Mouse (Mus musculus) v-Abl transformed pro-B cells (cell line): ENCODE measurements around the gene Mpg.

Experiments used
- in situ Hi-C, 2 experiments: fragments of 400-800 bp; cut with MboI; formaldehyde crosslinking; loops; one replicate each; pipeline ENCODE4 v1.15.1; 2025; ENCODE audit not compliant: unreplicated experiment in 2 of 2

The Mpg gene

DNA sequence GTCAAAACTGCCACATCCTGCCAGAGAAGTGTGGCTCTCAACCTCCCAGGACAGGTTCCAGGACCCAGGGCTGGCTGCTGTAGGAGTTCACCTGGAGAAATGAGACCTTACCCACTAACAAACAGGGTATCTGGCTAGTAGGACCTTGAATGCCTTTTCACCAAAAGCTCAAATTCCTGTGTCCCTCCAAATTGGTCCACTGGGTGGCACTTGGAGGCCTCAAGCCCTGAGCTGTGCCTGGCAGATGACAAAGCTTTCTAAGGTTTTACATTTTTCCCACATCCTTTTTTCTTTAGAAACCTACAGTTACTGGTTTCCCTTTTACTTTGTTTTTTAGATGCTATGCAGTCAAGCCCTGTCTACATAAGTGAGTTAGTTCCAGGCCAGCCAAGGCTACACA is 20.8 kb downstream of the Mpg start:
- in situ Hi-C loops, result no loop called here

DNA sequence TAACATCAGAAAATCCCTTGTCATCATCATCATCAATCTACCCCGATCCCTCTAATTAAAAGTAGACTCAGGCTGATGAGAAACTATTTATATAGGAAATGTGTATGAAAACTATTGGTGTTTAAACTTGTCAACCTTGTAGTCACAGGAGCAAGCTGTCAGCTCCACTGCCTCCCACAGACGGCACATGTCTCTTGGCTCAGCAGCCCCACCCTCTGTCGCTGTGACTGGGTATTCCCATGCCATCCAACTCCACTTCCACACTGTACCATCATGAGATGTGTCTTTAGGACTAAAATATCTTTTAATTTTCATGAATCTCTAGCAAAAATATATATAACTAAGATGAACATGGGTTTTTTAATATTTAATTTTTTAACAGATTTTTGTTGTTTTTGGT is 22.0 kb downstream of the Mpg start:
- in situ Hi-C loops, result no loop called here

DNA sequence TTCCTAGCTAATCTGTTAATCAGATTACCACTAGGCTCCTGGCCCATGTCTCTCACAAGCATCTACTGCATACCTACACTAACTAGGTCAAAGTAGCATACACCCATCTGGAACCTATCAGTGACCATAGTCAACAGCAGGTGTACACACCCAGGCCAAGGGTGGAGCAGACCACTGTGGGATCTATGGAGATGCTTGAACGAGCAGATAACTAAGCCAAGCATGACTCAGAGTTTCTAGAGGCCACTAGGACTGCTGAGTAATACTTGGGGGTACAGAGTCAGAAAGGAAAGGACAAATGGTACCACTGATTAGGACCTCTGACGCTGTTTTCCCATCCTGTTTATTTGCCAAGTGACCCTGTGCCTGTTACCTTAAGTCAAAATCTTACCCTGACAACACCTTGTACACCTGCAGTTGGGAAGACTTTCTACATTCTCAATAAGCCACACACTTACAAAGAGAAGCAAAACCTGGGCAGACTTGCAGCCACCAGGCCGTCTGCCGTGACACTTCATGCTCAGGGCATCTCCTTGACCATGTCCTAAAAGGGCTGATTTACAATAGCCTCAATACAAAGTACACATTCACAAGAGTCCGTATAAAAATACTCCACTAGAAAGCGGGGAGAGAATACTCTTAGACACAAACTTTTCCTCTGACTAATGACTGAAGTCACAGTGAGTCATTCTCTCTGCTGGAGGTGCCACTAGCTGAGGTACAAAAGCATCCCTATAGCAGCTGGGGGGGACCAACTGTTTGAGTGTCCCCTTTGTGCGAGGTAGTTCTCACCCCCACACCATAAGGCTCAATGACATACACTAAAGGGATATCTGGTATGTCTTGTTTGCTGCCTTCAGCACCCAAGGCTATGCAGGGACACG is 24.8 kb downstream of the Mpg start:
- in situ Hi-C loops, result loop anchor here in 1 of 2 experiments (5.0 kb wide), 1 partner anchor 39 kb away; no protein-coding TSS in a partner anchor

DNA sequence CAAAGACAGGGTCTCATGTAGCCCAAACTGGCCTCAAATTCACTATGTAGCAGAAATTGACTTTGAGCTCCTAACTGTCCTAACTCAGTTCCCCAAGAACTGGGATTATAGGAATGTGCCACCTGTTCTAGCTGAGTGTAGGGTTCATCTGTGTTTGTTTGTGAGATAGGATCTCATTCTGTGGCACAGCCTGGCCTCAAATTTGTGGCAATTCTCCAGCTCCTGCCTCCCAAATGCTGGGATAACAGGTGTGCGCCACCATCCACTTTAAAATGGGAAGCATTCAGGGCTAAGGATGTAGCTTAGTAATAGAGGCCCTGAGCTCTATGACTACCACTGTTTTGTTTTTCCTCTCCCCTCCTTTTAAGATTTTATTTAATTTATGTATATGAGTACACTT is 26.8 kb downstream of the Mpg start:
- in situ Hi-C loops, result loop anchor here in 1 of 2 experiments (5.0 kb wide), 1 partner anchor 41 kb away; no protein-coding TSS in a partner anchor

DNA sequence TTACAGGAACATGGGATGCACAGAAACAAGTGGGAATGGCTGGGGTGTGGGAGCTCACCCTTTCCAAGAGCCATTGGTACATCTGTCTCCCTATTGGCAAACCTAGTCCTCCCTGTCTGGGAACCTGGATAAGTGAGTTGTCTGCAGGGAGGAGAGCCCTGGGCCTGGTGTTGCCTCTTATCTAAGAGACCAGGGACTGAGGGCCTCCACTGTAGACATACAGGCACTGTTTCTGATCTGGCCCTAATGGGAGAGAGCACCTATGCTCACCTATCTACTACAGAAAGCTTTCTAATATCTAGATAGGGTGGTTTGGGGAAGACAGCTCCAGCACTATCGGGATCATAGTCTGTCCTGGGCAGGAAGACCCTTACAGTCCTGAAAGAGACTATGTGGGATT is 29.8 kb downstream of the Mpg start:
- in situ Hi-C loops, result no loop called here

DNA sequence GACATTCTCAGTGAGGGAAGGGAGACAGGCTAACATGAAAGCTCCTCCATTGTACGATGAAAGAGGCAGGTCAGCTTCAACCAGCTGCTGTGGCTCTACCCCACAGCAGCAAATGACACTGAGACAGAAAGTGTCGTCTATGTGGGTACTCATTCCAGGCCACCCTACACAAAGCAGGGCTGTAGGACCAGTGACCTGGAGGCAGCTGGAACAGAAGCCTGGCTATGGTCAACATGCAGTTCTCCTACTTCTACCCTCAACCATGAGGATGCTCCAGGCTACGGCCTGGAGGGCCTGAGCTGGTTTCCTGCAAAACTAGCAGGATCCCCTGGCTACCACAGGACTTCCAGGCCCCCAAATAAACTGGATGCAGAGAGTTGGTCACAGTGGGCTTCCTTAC is 30.3 kb downstream of the Mpg start:
- in situ Hi-C loops, result no loop called here

DNA sequence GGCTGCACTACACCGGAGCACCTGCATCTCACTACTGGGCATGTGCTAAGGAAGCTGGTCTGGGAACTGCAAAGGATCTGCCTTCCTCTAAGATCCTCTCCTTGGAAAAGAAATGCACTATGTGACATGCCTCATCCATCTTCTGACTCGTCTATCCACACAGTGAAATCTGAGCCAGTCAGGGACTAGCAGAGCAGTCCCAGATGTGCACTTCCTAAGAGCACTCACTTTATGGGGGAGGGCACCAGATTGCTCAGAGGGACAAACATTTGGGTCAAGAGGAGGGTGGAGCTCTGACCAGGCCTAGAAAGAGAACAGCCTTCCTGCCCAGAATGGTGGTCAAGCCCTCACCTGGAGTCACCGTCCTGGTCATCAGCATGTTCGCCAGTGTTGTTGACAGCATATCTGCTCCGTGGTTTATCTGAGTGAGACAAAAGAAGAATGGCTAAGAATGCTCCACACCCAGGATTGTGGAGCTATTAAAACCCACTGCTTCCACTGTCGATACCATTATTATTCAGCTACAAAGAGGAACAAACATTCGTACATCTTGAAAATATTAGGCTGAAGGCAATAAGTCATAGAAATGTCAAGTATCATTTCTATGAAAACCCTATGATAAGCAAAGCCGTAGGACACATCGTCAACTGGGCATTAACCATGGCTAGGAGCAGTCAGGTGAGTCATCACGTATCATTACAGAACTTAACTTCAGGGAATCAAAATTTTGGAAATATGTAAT is 36.5 kb downstream of the Mpg start:
- in situ Hi-C loops, result no loop called here

DNA sequence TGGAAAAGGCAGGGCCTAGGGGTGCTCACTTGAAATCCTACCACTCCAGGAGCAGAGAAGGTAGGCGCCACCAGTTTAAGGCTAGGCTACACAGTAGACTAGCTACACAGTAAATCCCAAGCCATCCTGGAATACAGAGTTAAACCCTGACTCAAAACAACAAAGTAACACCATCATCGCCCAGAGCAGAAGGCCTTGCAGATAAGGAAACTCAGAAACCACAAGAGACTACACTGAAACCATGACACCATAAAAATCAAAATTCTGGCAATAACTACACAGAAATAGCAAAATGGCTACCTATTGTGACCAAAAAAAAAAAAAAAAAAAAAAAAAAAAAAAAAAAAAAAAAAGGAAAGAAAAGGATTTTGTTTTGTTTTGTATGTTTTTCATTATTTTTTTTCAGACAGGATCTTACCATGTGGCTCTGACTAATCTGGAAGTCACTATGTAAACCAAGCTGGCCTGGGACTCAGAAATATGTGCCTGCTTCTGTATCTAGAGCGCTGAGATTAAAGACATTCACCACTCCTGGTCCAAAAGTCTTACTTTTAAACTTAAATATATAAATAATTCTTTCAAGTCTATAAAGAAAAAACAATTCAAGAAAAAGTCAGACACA is 38.9 kb downstream of the Mpg start:
- in situ Hi-C loops, result no loop called here

DNA sequence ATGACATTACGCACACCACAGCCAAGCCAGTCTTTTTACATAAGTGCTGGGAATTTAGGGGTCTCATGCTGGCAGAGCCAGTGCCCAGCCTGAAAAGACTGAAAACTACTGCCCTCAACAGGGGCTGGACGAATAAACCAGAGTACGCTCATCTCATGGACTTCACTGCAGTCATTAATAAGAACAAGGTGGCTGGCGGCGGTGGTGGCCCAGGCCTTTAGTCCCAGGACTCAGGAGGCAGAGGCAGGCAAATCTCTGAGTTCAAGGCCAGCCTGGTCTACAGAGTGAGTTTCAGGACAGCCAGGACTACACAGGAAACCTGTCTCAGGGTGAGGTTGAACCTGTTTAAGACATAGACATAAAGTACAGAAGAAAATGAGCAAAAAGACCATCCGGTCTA is 39.9 kb downstream of the Mpg start:
- in situ Hi-C loops, result no loop called here

DNA sequence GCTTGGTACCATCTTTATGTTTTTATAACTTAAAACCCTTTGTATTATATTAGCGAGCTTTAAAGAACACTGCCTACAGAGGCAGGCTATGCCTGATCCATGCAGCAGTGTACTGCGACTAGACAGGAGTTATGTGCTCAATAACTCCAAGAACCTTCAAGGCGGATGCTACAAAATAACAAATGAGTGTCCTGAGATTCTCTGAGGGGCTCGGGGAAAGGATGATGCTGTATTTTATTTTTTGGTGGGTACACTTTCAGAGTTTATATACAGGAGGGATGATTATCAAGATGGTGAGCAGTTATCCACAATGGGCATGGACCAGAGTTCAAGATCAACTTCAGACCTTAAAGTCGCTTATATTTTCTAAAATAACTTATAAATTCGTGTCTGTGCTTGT is 40.5 kb downstream of the Mpg start:
- in situ Hi-C loops, result no loop called here

DNA sequence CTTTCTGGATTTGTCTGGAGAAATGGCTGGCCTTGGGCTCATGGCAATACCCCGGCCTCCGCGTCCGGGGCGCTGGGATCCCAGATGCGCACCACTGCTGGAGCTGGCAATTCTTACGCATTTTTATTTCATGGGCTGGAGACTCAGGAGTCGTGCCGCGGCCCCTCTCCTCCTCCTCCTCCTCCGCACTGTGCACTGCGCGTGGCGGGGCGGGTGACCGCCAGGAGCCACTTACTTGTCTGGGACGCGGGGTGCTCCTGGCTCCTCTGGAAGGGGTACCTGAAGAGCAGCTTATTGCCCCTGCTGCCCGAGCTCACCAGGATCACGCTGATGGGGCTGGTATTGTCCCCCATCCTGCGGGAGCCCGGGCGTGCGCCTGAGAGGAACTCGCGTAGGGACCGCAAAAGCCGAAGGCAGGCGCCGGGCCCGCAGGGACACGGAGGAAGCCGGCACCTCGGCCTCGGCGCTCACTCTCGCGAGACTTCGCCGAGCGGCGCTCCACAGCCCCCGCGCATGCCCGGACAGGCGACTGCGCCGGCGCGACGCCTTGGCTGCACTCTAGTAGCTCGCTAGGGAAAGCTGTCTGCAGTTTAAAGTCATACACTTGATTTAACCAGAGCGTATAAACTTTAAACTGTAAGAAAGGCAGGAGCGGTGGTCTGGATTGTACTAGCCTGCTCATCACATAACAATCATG is 41.0 kb downstream of the Mpg start, which contains the start of gene Nprl3:
Gene Nprl3, minus strand, starts transcription at position 520 of the 697 bp plus-strand sequence.
- in situ Hi-C loops, result no loop called here

DNA sequence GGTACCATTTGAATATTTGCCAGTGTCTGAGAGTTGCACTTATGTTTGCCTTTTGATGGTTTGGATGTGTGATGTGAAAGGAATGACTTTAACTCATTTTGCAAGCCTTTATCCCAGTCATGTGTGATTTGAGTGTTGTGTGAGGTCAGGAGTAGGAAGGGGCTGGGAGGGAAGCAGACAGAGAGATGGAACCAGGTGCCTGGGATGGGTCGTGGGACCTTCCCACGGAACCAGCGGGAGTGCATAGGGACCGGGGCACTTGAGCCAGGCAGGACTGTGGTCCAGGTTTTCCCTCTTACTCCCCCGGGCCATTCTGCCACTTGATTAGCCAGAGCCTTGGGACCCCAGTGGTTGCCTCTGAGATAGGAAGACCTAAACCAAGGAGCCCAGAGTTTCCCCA is 41.7 kb downstream of the Mpg start:
- in situ Hi-C loops, result no loop called here

DNA sequence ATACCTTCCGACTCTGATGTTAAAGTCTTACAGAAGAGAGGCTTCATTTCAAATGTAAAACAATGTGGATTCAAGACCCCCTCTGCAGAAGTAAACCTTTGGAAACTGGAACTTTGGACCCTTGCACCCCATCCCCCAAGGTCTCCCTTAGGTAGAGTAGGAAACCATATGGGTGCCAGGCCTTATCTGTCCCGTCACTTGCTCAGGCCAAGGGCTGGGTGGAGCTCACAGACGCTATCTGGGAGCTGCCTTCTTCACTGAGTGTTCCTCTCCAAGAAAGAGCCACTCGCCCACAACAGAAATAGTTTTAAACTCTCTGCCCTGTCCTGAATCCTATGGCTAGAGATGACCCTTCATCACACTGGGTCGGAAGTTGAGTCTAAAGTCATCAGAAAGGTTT is 42.6 kb downstream of the Mpg start:
- in situ Hi-C loops, result no loop called here

DNA sequence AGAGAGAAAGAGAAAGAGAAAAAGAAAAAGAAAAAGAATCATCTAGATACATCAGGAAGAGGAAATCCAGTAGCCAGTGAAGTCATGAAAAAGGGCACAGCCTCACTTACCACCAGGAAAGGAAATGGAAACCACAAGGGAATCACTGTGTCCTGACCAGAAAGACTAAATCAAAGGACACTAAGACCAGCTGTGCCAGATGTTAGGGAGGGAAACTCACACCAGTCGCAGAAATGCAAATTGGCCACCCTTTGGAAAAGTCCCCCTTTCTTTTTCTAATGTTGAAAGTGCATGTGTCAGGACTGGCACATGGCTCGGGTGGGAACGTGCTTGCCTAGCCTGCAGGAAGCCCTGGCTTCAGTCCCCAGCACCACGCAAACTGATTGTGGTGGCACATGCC is 44.9 kb downstream of the Mpg start:
- in situ Hi-C loops, result no loop called here

DNA sequence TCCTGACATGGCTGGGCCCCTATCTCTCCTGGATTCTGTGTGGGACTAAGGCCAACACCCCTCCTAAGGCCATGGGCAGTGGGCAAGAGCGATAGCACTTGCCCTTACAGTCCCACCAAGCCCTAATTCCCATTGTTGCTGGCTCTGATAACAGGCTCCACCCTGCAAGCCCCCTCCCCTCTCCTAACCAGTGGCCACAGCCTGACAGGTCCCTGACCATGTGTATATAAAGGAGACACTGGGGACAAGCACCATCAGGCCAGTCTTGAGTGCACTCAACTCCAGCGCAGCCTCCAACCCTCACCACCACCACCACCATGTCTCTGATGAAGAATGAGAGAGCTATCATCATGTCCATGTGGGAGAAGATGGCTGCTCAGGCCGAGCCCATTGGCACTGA is 50.0 kb downstream of the Mpg start, which contains the start of gene Hba-x:
Gene Hba-x, plus strand, starts transcription at position 54 of the 400 bp plus-strand sequence.
- in situ Hi-C loops, result no loop called here

DNA sequence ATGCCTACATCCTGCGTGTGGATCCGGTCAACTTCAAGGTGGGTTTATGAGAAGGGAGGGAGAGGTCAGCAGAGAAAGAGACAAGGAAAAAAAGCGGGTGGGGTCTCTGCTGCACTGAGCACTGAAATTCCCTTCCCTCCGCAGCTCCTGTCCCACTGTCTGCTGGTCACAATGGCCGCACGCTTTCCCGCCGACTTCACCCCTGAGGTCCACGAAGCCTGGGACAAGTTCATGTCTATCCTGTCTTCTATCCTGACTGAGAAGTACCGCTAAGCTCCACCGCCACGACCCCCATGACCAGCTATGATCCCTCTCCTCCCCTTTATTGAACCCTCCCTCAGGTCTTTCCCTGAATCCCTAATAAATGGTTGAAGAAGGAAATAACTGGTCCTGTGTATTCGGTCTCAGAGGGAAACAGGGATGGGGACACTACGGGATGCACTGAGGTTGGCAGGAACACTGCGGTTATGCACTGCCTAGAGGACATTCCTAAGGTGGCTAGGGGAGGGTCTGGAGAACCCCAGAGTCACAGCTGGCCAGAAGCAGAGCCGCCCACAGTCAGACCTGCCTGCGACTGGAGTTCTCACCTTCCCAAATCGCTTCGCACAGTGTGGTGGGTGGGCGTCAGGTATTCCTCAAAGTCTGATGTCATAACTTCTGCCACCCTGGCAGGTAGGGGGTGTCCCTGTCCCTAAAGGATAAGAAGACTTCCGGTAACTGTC is 51.6 kb downstream of the Mpg start:
- in situ Hi-C loops, result no loop called here

DNA sequence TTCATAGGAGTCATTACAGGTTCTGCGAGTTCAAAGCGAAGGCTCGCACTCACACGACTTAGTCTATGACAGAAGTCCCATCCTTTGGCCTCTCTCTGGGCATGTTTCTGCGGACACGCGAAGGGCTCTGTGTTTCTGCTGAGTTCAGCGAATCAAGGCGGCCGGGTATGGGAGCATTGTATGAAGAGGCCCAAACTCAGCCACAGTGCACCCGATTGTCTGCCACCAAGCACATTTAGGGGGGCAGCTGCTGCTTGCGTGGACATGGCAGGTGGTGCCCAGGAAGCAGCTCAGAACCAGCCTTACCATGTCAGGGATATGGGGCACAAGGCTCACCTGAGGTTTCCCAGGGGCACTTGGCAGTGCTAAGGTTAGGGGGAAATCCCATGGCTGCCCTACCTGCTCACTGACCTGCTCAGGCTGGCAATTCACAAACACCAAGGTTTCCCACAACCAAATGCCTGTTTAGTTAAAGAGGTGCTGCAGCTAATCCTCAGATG is 52.2 kb downstream of the Mpg start:
- in situ Hi-C loops, result no loop called here

DNA sequence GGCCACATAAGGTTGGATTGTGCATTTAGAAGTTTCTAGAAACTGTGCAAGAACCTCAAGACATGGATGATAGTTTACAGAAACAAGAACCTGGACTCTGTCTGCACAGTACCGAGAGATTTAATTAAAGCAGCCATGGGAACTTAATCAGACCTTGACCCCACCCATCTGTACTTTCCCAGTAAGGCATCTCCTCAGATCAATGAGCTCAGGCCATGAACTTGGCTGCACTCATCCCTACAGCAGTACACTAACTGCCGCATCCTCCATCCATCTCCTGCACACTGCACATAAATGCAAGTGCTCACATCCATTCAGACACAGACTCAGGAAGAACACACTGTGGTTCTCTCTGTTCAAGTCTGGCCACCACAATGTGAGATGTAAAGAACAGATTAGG is 54.3 kb downstream of the Mpg start:
- in situ Hi-C loops, result no loop called here

DNA sequence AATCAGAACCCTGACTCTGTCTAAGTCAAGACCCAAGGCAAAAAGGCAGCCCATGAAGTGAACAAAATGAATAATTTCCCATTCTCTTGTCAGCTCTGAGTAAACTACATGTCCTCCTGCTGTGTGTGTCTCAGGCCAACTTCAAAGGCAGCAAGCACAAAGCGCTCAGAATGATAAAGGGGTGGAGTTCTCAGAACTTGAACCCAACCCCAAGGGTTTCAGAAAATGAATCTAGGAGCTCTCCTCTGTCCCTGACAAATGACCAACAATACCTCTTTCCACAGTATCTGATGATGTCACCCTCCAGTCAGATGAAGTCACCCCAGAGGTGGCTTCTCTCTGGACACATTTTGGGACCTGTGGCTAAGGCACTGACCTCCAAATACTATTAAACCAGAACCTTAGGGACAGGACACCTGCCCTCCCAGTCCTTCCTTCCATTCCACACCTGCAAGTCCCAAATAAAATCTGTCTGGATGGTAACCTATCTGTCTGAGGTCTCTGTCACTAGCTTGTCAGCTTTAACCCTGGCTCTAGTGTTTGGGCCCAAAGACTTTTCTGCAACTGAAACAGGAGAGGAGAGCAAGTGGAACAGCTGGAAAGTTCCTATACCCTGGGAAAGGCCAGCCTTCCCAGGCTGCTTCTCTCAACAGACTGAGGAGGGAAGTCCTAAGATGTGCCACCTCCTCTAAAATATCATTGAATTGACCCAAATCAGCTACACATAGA is 55.3 kb downstream of the Mpg start:
- in situ Hi-C loops, result no loop called here
